Mouse (Mus musculus) kidney, postnatal 36 days (tissue): ENCODE data around the gene Oas1g.
"Not testable (repeated sequence)": the region's sequence is repeated elsewhere in the genome, so short reads cannot be mapped to it uniquely, and the experiment has no call there.

Source experiments
- DNase-seq, 2 experiments: peaks; one replicate each; pipeline ENCODE4 v3.0.0; 2021 to 2022; ENCODE audit warnings: mixed read lengths in 2 of 2

Gene Oas1g

GRCm38 (mm10) chr5:120888294-120888815 is 942 bp upstream of the Oas1g start:
- DNase-seq, result not testable (repeated sequence)

GRCm38 (mm10) chr5:120887831-120888230 is 418 bp upstream of the Oas1g start:
- no peak for DNase-seq

- not testable (repeated sequence) for DNase-seq
Measured at GRCm38 (mm10) chr5:120881681-120882080, 5.7 kb downstream of the Oas1g start.

GRCm38 (mm10) chr5:120878803-120879202 is 8.6 kb downstream of the Oas1g start:
- DNase-seq, result not testable (repeated sequence)

GRCm38 (mm10) chr5:120877407-120877806 is 10.0 kb downstream of the Oas1g start:
- DNase-seq, result not testable (repeated sequence)

GRCm38 (mm10) chr5:120876839-120877238 is 10.6 kb downstream of the Oas1g start:
- not testable (repeated sequence) for DNase-seq

- no peak for DNase-seq
Measured at GRCm38 (mm10) chr5:120871469-120871868, 15.9 kb downstream of the Oas1g start.

- no peak for DNase-seq
Measured at GRCm38 (mm10) chr5:120870782-120871181, 16.6 kb downstream of the Oas1g start.

GRCm38 (mm10) chr5:120870081-120870480 is 17.3 kb downstream of the Oas1g start:
- no peak for DNase-seq

- no peak for DNase-seq
Measured at GRCm38 (mm10) chr5:120869436-120870015, 17.9 kb downstream of the Oas1g start.

- peak in 1 of 2 experiments; percentile 21 for DNase-seq
Measured at GRCm38 (mm10) chr5:120865336-120865860, 22.0 kb downstream of the Oas1g start.

GRCm38 (mm10) chr5:120861121-120861520 is 26.3 kb downstream of the Oas1g start, which contains the start of gene Oas1h:
Gene Oas1h, plus strand, starts transcription at chr5:120861421.
- no peak for DNase-seq

- no peak for DNase-seq
Measured at GRCm38 (mm10) chr5:120859241-120859640, 28.2 kb downstream of the Oas1g start.

GRCm38 (mm10) chr5:120849601-120850136 is 37.7 kb downstream of the Oas1g start:
- DNase-seq, result peak; percentile 31 to 59

GRCm38 (mm10) chr5:120847067-120847466 is 40.3 kb downstream of the Oas1g start, which contains the start of gene Oas1f:
Gene Oas1f, plus strand, starts transcription at chr5:120847367.
- no peak for DNase-seq

- DNase-seq, result peak; percentile 5 to 36
Measured at GRCm38 (mm10) chr5:120844713-120845112, 42.7 kb downstream of the Oas1g start.

- DNase-seq, result peak; percentile 37 to 81
Measured at GRCm38 (mm10) chr5:120836731-120837585, 50.5 kb downstream of the Oas1g start.

- no peak for DNase-seq
Measured at GRCm38 (mm10) chr5:120833335-120834280, 53.8 kb downstream of the Oas1g start.

- no peak for DNase-seq
Measured at GRCm38 (mm10) chr5:120831031-120831430, 56.4 kb downstream of the Oas1g start.
